ENCODE assay signal across 13 mouse cellular contexts in genomic region chr2:166676933-166677332, GRCm38 (mm10). TPM values are rescaled to one million over a fixed set of nuclear protein-coding genes. Genes with fewer than 3 reads are reported as not detected.
DNase-seq lines count a peak whose midpoint lies in the region; ATAC-seq and TF ChIP-seq lines count a peak whose summit lies in the region.
"Had no signal": no experiment of that assay in that cellular context is flagged by ENCODE, and none has a peak within 500 bp of the region (broad histone marks: within the 10 kb centered on the region; RNA-seq: fewer than 3 reads in every experiment).

No protein-coding gene starts in this region.

- no peak for DNase-seq in frontal cortex, postnatal 25 days (ENCODE audit: low spot score in 2 of 2)
- DNase-seq in ovary, postnatal 36 days (ENCODE audit: low spot score) = peak; percentile 23
- DNase-seq in ovary, postnatal 14 days (ENCODE audit: low spot score) = no peak
- DNase-seq in stomach, postnatal 0 days (ENCODE audit: low spot score) = no peak
- no peak for DNase-seq in gastrocnemius, adult 18-20 months (ENCODE audit: low spot score)
- DNase-seq: thymus, adult 18-20 months had no signal

- peak overlapping the region; percentile 38; the same call in 1 of the 2 replicates for H3K4me2 ChIP-seq in hindbrain, embryonic 12.5 days (replicated peaks)
- no peak overlapping the region for H3K4me2 ChIP-seq in stomach, postnatal 0 days (replicated peaks; ENCODE audit: low read depth)
- H3K4me2 ChIP-seq: embryonic facial prominence, embryonic 12.5 days; limb, embryonic 15.5 days had no signal

- 78% methylated on average over 11 of the region's 11 CpGs for WGBS in hindbrain, embryonic 12.5 days
- 83% methylated on average over 11 of the region's 11 CpGs for WGBS in stomach, postnatal 0 days

- no peaks in the 10 kb centered on the region for H3K9me3 ChIP-seq in hindbrain, embryonic 12.5 days (replicated peaks)
- no peaks in the 10 kb centered on the region for H3K9me3 ChIP-seq in stomach, postnatal 0 days (ENCODE audit: control insufficient read depth, low read length)
- H3K9me3 ChIP-seq: embryonic facial prominence, embryonic 12.5 days; limb, embryonic 15.5 days had no signal

- H3K4me1 ChIP-seq in hindbrain, embryonic 12.5 days = peaks cover 68% of the 10 kb centered on the region
- H3K4me1 ChIP-seq in stomach, postnatal 0 days (replicated peaks; ENCODE audit: control insufficient read depth, insufficient read depth) = no peaks in the 10 kb centered on the region

- H3K9ac ChIP-seq in hindbrain, embryonic 12.5 days = no peak overlapping the region
- no peak overlapping the region for H3K9ac ChIP-seq in stomach, postnatal 0 days (ENCODE audit: low read length)
- H3K9ac ChIP-seq: embryonic facial prominence, embryonic 12.5 days; limb, embryonic 15.5 days had no signal

- TF ChIP-seq CTCF in stomach, postnatal 0 days (IDR thresholded peaks at IDR 0.05; ENCODE audit: low read depth) = 0 out of 2 replicates have a peak, but pooled peaks have one; percentile 2

- no peaks in the 10 kb centered on the region for H3K36me3 ChIP-seq in hindbrain, embryonic 12.5 days
- H3K36me3 ChIP-seq in stomach, postnatal 0 days (ENCODE audit: control insufficient read depth, insufficient read depth, low read length) = no peaks in the 10 kb centered on the region
- H3K36me3 ChIP-seq: embryonic facial prominence, embryonic 12.5 days; limb, embryonic 15.5 days had no signal

- H3K4me3 ChIP-seq in hindbrain, embryonic 12.5 days = no peak overlapping the region
- no peak overlapping the region for H3K4me3 ChIP-seq in stomach, postnatal 0 days (ENCODE audit: low read depth, low read length)
- H3K4me3 ChIP-seq: embryonic facial prominence, embryonic 12.5 days; heart, adult 2 months; limb, embryonic 15.5 days had no signal

- TF ChIP-seq EP300 in stomach, postnatal 0 days (optimal IDR thresholded peaks at IDR 0.05) = no peak

- peak; percentile 21; the same call in 1 of the 2 replicates for ATAC-seq in frontal cortex, adult (ENCODE audit: low TSS enrichment)
- no peak for ATAC-seq in hindbrain, embryonic 12.5 days (ENCODE audit: low FRiP score)
- ATAC-seq in stomach, postnatal 0 days (ENCODE audit: low FRiP score, low TSS enrichment) = no peak
- ATAC-seq in erythroid progenitor cell, adult 5-6 weeks (replicated peaks; ENCODE audit: low FRiP score, poor library complexity, severe bottlenecking) = no peak

- no peaks in the 10 kb centered on the region; the same call in 1 of the 2 replicates for H3K27me3 ChIP-seq in hindbrain, embryonic 12.5 days
- H3K27me3 ChIP-seq in stomach, postnatal 0 days (ENCODE audit: control insufficient read depth, insufficient read depth, low read length) = no peaks in the 10 kb centered on the region
- H3K27me3 ChIP-seq: embryonic facial prominence, embryonic 12.5 days; limb, embryonic 15.5 days had no signal

- H3K27ac ChIP-seq in hindbrain, embryonic 12.5 days = peak overlapping the region; percentile 66
- H3K27ac ChIP-seq in stomach, postnatal 0 days (replicated peaks) = no peak overlapping the region
- H3K27ac ChIP-seq: heart, adult 2 months; kidney, postnatal 0 days; limb, embryonic 15.5 days had no signal

RNA-seq across cellular contexts. Expression of gene Prex1, which starts 36.7 kb away (rescaled TPM):
- polyA plus RNA-seq in hindbrain, embryonic 12.5 days (2016; fragmentation: Nextera tagmentation; extraction: Ambion mirVana) = 40.8 and 43.8 TPM in 2 replicates
- polyA plus RNA-seq in stomach, postnatal 0 days (2015; fragmentation: Nextera tagmentation; extraction: Ambion mirVana) = 12.0 and 12.8 TPM in 2 replicates
- 1 to 10 TPM; 3.4 to 5.1 TPM for total RNA-seq in gastrocnemius, adult 18-20 months (2021)
- total RNA-seq in erythroid progenitor cell, adult 5-6 weeks (2015; ENCODE audit: low replicate concordance) = 24.9 and 86.4 TPM in 2 replicates
- 60.8 and 88.9 TPM in 2 replicates for total RNA-seq in erythroid progenitor cell, adult 5-6 weeks (2017; ENCODE audit: low replicate concordance)

Comparison
In these comparisons a context has a peak if more than half of its experiments do, and no peak if none do; other contexts are left out.
1. RNA of gene Prex1, which starts 36.7 kb away (total RNA-seq): 24.9 to 88.9 TPM in erythroid progenitor cell, adult 5-6 weeks; 3.4 to 5.1 TPM in gastrocnemius, adult 18-20 months; every median in the first group is over 4 times any median in the second.